Mouse (Mus musculus) heart, embryonic 15.5 days (tissue): ENCODE measurements at regions not wholly inside any gene's neighbourhood (a gene's known extent, or its start where the extent isn't known, plus 50 kb on each side); places are given as distances from the start of the nearest gene placed in this dataset.

Experiments used
- ATAC-seq: fragments of 200-750 bp; cut with Nextera tagmentation; replicated peaks from 2 replicates; pipeline ENCODE4 v1.8.0; 2017; ENCODE audit warnings: low read depth, moderate TSS enrichment; ENCODE audit not compliant: insufficient number of reproducible peaks, insufficient read depth, low FRiP score
- H3K27ac ChIP-seq: fragments of 300-500 bp; sonication (generic); 2 replicates; pipeline ENCODE4 v1.5.1; 2015; ENCODE audit warnings: mild to moderate bottlenecking, inconsistent platforms
- H3K27me3 ChIP-seq: fragments of 300-500 bp; sonication (generic); 2 replicates; pipeline ENCODE4 v1.6.1; 2015; ENCODE audit warnings: inconsistent platforms
- H3K36me3 ChIP-seq: fragments of 300-500 bp; sonication (generic); 2 replicates; pipeline ENCODE4 v1.6.1; 2015; ENCODE audit warnings: mild to moderate bottlenecking, inconsistent platforms
- H3K4me1 ChIP-seq: fragments of 300-500 bp; sonication (generic); replicated peaks from 2 replicates; pipeline ENCODE4 v1.6.1; 2015; ENCODE audit warnings: inconsistent platforms
- H3K4me2 ChIP-seq: fragments of 300-500 bp; sonication (generic); 2 replicates; pipeline ENCODE4 v1.6.1; 2015; ENCODE audit warnings: inconsistent platforms, mild to moderate bottlenecking, moderate library complexity
- H3K4me3 ChIP-seq: fragments of 300-500 bp; sonication (generic); 2 replicates; pipeline ENCODE4 v1.5.1; 2015; ENCODE audit warnings: mild to moderate bottlenecking, inconsistent platforms
- H3K9ac ChIP-seq: fragments of 300-500 bp; sonication (generic); 2 replicates; pipeline ENCODE4 v1.6.1; 2015; ENCODE audit warnings: mild to moderate bottlenecking, inconsistent platforms
- H3K9me3 ChIP-seq: fragments of 300-500 bp; sonication (generic); replicated peaks from 2 replicates; pipeline ENCODE4 v1.6.1; 2016; ENCODE audit warnings: inconsistent platforms
- WGBS: fragments of 180-500 bp; shearing (Covaris S2); methylation state at CpG from one replicate; pipeline ENCODE4 v1.1.7; 2015; ENCODE audit warnings: mixed read lengths; 5-methylcytosine and 5-hydroxymethylcytosine counted together

GRCm38 (mm10) chr6:139210256-139210655 is 291.5 kb downstream of the Rergl start:
- no peaks in the 10 kb centered on the region for H3K9me3 ChIP-seq
- no peaks in the 10 kb centered on the region for H3K27me3 ChIP-seq
- H3K9ac ChIP-seq: no peak overlapping the region
- no peak overlapping the region for H3K4me3 ChIP-seq
- H3K4me2 ChIP-seq: no peak overlapping the region
- H3K27ac ChIP-seq: no peak overlapping the region
- H3K4me1 ChIP-seq: no peaks in the 10 kb centered on the region
- ATAC-seq: no peak
- 69% methylated on average over 2 of the region's 2 CpGs for WGBS
- no peaks in the 10 kb centered on the region for H3K36me3 ChIP-seq

GRCm38 (mm10) chr6:139198601-139199000 is 303.2 kb downstream of the Rergl start:
- Histone ChIP-seq H3K9ac (no peak overlapping the region), H3K4me2 (no peak overlapping the region), H3K27ac (no peak overlapping the region), H3K9me3 (no peaks in the 10 kb centered on the region), H3K36me3 (no peaks in the 10 kb centered on the region), H3K4me1 (no peaks in the 10 kb centered on the region), H3K4me3 (no peak overlapping the region), H3K27me3 (no peaks in the 10 kb centered on the region)
- no peak for ATAC-seq
- 79% methylated on average over 4 of the region's 4 CpGs for WGBS

DNA sequence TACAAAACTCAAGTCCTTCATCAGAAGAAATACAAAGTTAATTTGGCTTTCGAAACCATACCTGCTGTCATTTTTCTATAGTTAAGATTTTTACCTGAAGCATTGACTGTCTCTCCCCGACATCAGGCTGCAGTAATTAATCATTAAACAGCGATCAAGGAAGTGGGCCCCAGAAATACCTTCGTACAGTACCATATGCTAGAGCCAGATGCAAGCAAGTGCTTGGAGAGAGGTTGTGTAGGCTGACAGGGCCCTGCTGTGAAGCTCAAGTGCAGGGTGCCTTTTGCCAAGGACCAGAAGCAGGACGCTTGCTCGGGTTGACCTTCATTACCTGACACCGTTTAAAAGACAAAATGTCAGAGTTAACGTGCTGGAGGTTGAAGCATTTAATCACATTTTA is 315.3 kb downstream of the Rergl start:
- no peaks in the 10 kb centered on the region for H3K9me3 ChIP-seq
- 63% methylated on average over 8 of the region's 8 CpGs for WGBS
- no peak for ATAC-seq
- H3K4me1 ChIP-seq: no peaks in the 10 kb centered on the region
- no peaks in the 10 kb centered on the region for H3K27me3 ChIP-seq
- no peak overlapping the region for H3K27ac ChIP-seq
- no peak overlapping the region for H3K4me2 ChIP-seq
- H3K36me3 ChIP-seq: no peaks in the 10 kb centered on the region
- no peak overlapping the region for H3K4me3 ChIP-seq
- no peak overlapping the region for H3K9ac ChIP-seq

- Histone ChIP-seq H3K27ac (no peak overlapping the region), H3K4me2 (no peak overlapping the region), H3K4me3 (no peak overlapping the region), H3K9ac (no peak overlapping the region), H3K4me1 (no peaks in the 10 kb centered on the region), H3K36me3 (no peaks in the 10 kb centered on the region), H3K9me3 (no peaks in the 10 kb centered on the region), H3K27me3 (no peaks in the 10 kb centered on the region)
- WGBS: 79% methylated on average over 6 of the region's 6 CpGs
- no peak for ATAC-seq
Observed at GRCm38 (mm10) chr6:139160352-139160751, 341.4 kb downstream of the Rergl start.

DNA sequence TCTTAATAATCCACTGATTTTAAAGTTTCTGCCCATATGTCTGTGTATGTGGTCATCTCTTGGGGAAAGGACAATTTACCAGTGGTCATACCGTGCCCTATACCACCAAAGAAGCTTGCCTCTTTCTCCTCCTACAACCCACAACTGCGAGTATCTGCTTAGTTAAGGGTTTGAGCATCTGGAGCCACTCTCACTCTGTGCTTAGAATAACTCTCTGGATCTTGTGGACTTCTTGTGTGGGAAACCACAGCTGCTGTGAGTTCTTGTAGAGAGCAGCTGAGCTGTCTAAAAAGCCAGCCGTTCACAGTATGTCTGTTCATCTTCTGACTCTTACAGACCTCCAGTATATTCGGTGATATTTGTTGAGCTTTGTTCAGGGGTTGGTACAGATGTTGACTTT is 342.0 kb downstream of the Rergl start:
- Histone ChIP-seq H3K36me3 (no peaks in the 10 kb centered on the region), H3K4me2 (no peak overlapping the region), H3K9me3 (no peaks in the 10 kb centered on the region), H3K4me3 (no peak overlapping the region), H3K27ac (no peak overlapping the region), H3K4me1 (no peaks in the 10 kb centered on the region), H3K27me3 (no peaks in the 10 kb centered on the region), H3K9ac (no peak overlapping the region)
- no peak for ATAC-seq
- WGBS: 68% methylated on average over 4 of the region's 4 CpGs

GRCm38 (mm10) chr6:139154802-139155201 is 347.0 kb downstream of the Rergl start:
- no peaks in the 10 kb centered on the region for H3K36me3 ChIP-seq
- H3K9me3 ChIP-seq: no peaks in the 10 kb centered on the region
- H3K4me1 ChIP-seq: no peaks in the 10 kb centered on the region
- no peak overlapping the region for H3K4me2 ChIP-seq
- 80% methylated on average over 1 of the region's 1 CpGs for WGBS
- H3K4me3 ChIP-seq: no peak overlapping the region
- H3K27me3 ChIP-seq: no peaks in the 10 kb centered on the region
- no peak overlapping the region for H3K27ac ChIP-seq
- no peak for ATAC-seq
- H3K9ac ChIP-seq: no peak overlapping the region

DNA sequence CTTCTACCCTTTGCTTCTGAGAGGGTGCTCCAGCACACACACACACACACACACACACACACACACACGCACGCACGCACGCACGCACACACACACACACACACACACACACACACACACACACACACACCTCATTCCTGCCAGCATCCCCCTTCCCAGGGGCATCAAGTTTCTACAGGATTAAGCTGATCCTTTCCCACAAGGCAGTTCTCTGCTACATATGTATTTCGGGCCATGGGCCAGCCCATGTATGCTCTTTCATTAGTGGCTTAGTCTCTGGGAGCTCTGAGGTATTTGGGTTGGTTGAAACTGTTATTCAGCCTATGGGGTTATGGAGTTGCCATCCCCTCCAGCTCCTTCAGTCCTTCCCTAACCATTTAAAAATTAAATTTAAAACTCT is 366.1 kb downstream of the Rergl start:
- H3K36me3 ChIP-seq: no peaks in the 10 kb centered on the region
- no peak for ATAC-seq
- no peaks in the 10 kb centered on the region for H3K27me3 ChIP-seq
- H3K4me1 ChIP-seq: no peaks in the 10 kb centered on the region
- H3K4me3 ChIP-seq: no peak overlapping the region
- no peak overlapping the region for H3K9ac ChIP-seq
- no peak overlapping the region for H3K4me2 ChIP-seq
- WGBS: 79% methylated on average over 6 of the region's 6 CpGs
- H3K27ac ChIP-seq: no peak overlapping the region
- H3K9me3 ChIP-seq: no peaks in the 10 kb centered on the region

GRCm38 (mm10) chr6:139132083-139132679 is 369.6 kb downstream of the Rergl start:
- H3K27me3 ChIP-seq: no peaks in the 10 kb centered on the region
- H3K4me3 ChIP-seq: no peak overlapping the region

GRCm38 (mm10) chr6:139108263-139108662 is 393.5 kb downstream of the Rergl start:
- H3K4me1 ChIP-seq: no peaks in the 10 kb centered on the region
- WGBS: 62% methylated on average over 6 of the region's 6 CpGs

More at GRCm38 (mm10) chr6:139132083-139132679, 369.6 kb downstream of the Rergl start:
- ATAC-seq: no peak
- Histone ChIP-seq H3K9me3 (no peaks in the 10 kb centered on the region), H3K4me1 (no peaks in the 10 kb centered on the region), H3K36me3 (no peaks in the 10 kb centered on the region), H3K4me2 (no peak overlapping the region), H3K27ac (no peak overlapping the region), H3K9ac (no peak overlapping the region)
- 88% methylated on average over 15 of the region's 15 CpGs for WGBS

GRCm38 (mm10) chr6:139103397-139103796 is 398.4 kb downstream of the Rergl start:
- Histone ChIP-seq H3K4me3 (no peak overlapping the region), H3K9ac (no peak overlapping the region), H3K4me1 (no peaks in the 10 kb centered on the region), H3K36me3 (no peaks in the 10 kb centered on the region), H3K9me3 (no peaks in the 10 kb centered on the region), H3K27ac (no peak overlapping the region), H3K27me3 (no peaks in the 10 kb centered on the region), H3K4me2 (no peak overlapping the region)
- WGBS: 61% methylated on average over 3 of the region's 3 CpGs
- no peak for ATAC-seq

More at GRCm38 (mm10) chr6:139108263-139108662, 393.5 kb downstream of the Rergl start:
- no peak for ATAC-seq
- no peaks in the 10 kb centered on the region for H3K36me3 ChIP-seq
- H3K9ac ChIP-seq: no peak overlapping the region
- H3K4me2 ChIP-seq: no peak overlapping the region
- H3K9me3 ChIP-seq: no peaks in the 10 kb centered on the region
- H3K27me3 ChIP-seq: no peaks in the 10 kb centered on the region
- H3K27ac ChIP-seq: no peak overlapping the region
- H3K4me3 ChIP-seq: no peak overlapping the region

- no peaks in the 10 kb centered on the region for H3K27me3 ChIP-seq
- H3K4me2 ChIP-seq: no peak overlapping the region
- H3K9me3 ChIP-seq: no peaks in the 10 kb centered on the region
- 78% methylated on average over 11 of the region's 11 CpGs for WGBS
- H3K9ac ChIP-seq: no peak overlapping the region
- no peaks in the 10 kb centered on the region for H3K4me1 ChIP-seq
- H3K4me3 ChIP-seq: no peak overlapping the region
- no peak for ATAC-seq
- no peaks in the 10 kb centered on the region for H3K36me3 ChIP-seq
- no peak overlapping the region for H3K27ac ChIP-seq
Observed at GRCm38 (mm10) chr6:139099273-139099672, 402.5 kb downstream of the Rergl start.

- H3K27me3 ChIP-seq: no peaks in the 10 kb centered on the region
- H3K4me3 ChIP-seq: no peak overlapping the region
- WGBS: 68% methylated on average over 4 of the region's 4 CpGs
- H3K9ac ChIP-seq: no peak overlapping the region
- no peak for ATAC-seq
- no peak overlapping the region for H3K27ac ChIP-seq
- H3K4me1 ChIP-seq: no peaks in the 10 kb centered on the region
- H3K36me3 ChIP-seq: no peaks in the 10 kb centered on the region
- H3K4me2 ChIP-seq: no peak overlapping the region
- H3K9me3 ChIP-seq: no peaks in the 10 kb centered on the region
Observed at GRCm38 (mm10) chr6:139075433-139075832, 417.1 kb upstream of the Igbp1b start.
